Mouse (Mus musculus): ENCODE data around the gene Usp24. TPM values are rescaled to one million over a fixed set of nuclear protein-coding genes. Genes with fewer than 3 reads are reported as not detected.

Gene Usp24
- polyA plus RNA-seq, 1 experiment from 2014 or later = 15.1 TPM

Other genes starting within 250 kb of the Usp24 start
- 71.5 and 75.4 TPM in 2 replicates for gene Pcsk9, start 148.1 kb downstream of the Usp24 start, polyA plus RNA-seq (2014; fragmentation: Nextera tagmentation; extraction: Ambion mirVana)
- gene Bsnd, start 176.1 kb downstream of the Usp24 start, polyA plus RNA-seq (2014; fragmentation: Nextera tagmentation; extraction: Ambion mirVana) = not detected in 2 replicates
- gene Dhcr24, start 244.8 kb downstream of the Usp24 start, polyA plus RNA-seq (2014; fragmentation: Nextera tagmentation; extraction: Ambion mirVana) = 22.9 and 23.0 TPM in 2 replicates